Mouse (Mus musculus): ENCODE results near the gene Flvcr1. TPM values are rescaled to one million over a fixed set of nuclear protein-coding genes. Genes with fewer than 3 reads are reported as not detected.

Gene Flvcr1
- polyA plus RNA-seq, 1 experiment from 2014 or later = 10.5 TPM

GRCm38 (mm10) chr1:190962760-190963159, 63.2 kb downstream of the Flvcr1 start:
- peaks cover 4% of the 10 kb centered on the region; the same call in 1 of the 2 replicates for H3K36me3 ChIP-seq (replicated peaks; ENCODE audit: control insufficient read depth, insufficient read depth, low read depth, low read length)

GRCm38 (mm10) chr1:190958821-190959220, 67.1 kb downstream of the Flvcr1 start:
- Histone ChIP-seq H3K4me1 (ENCODE audit: control insufficient read depth, insufficient read depth, low read length) (no peaks in the 10 kb centered on the region), H3K9me3 (replicated peaks; ENCODE audit: control insufficient read depth, low read length) (no peaks in the 10 kb centered on the region), H3K9ac (replicated peaks; ENCODE audit: low read length) (no peak overlapping the region), H3K27me3 (ENCODE audit: control insufficient read depth, insufficient read depth, low read length) (no peaks in the 10 kb centered on the region), H3K4me3 (ENCODE audit: low read depth, low read length) (no peak overlapping the region), H3K27ac (replicated peaks; ENCODE audit: low read depth, low read length) (no peak overlapping the region), H3K4me2 (ENCODE audit: low read depth, low read length) (no peak overlapping the region), H3K36me3 (replicated peaks; ENCODE audit: control insufficient read depth, insufficient read depth, low read depth, low read length) (peaks cover 4% of the 10 kb centered on the region)
- DNase-seq (ENCODE audit: low spot score) = no peak
- no peak for ATAC-seq (replicated peaks; ENCODE audit: insufficient number of reproducible peaks, low FRiP score, low TSS enrichment, low read depth)
- WGBS = 87% methylated on average over 5 of the region's 5 CpGs

More at GRCm38 (mm10) chr1:190962760-190963159, 63.2 kb downstream of the Flvcr1 start:
- Histone ChIP-seq H3K4me3 (ENCODE audit: low read depth, low read length) (no peak overlapping the region), H3K27me3 (ENCODE audit: control insufficient read depth, insufficient read depth, low read length) (no peaks in the 10 kb centered on the region), H3K4me2 (ENCODE audit: low read depth, low read length) (no peak overlapping the region), H3K9me3 (replicated peaks; ENCODE audit: control insufficient read depth, low read length) (no peaks in the 10 kb centered on the region), H3K9ac (replicated peaks; ENCODE audit: low read length) (no peak overlapping the region), H3K4me1 (ENCODE audit: control insufficient read depth, insufficient read depth, low read length) (no peaks in the 10 kb centered on the region), H3K27ac (replicated peaks; ENCODE audit: low read depth, low read length) (no peak overlapping the region)
- no peak for DNase-seq (ENCODE audit: low spot score)
- WGBS = 95% methylated on average over 3 of the region's 3 CpGs
- ATAC-seq (replicated peaks; ENCODE audit: insufficient number of reproducible peaks, low FRiP score, low TSS enrichment, low read depth) = peak; percentile 54; the same call in 1 of the 2 replicates

Other genes with a start within 250 kb of the Flvcr1 start
- gene Rps6kc1, start 114.4 kb downstream of the Flvcr1 start, polyA plus RNA-seq (2014; fragmentation: Nextera tagmentation; extraction: Ambion mirVana) = 15.0 and 17.6 TPM in 2 replicates
- 53.6 and 57.7 TPM in 2 replicates for gene Angel2, start 101.0 kb downstream of the Flvcr1 start, polyA plus RNA-seq (2014; fragmentation: Nextera tagmentation; extraction: Ambion mirVana)
- gene Vash2, start 46.9 kb downstream of the Flvcr1 start, polyA plus RNA-seq (2014; fragmentation: Nextera tagmentation; extraction: Ambion mirVana) = 80.6 and 88.3 TPM in 2 replicates
- not detected in 2 replicates for gene Spata45, start 10.5 kb upstream of the Flvcr1 start, polyA plus RNA-seq (2014; fragmentation: Nextera tagmentation; extraction: Ambion mirVana)
- 11.9 and 12.0 TPM in 2 replicates for gene Tatdn3, start 36.8 kb upstream of the Flvcr1 start, polyA plus RNA-seq (2014; fragmentation: Nextera tagmentation; extraction: Ambion mirVana)
- gene Nsl1, start 36.9 kb upstream of the Flvcr1 start, polyA plus RNA-seq (2014; fragmentation: Nextera tagmentation; extraction: Ambion mirVana) = 23.4 and 25.1 TPM in 2 replicates
- gene Batf3, start 71.7 kb upstream of the Flvcr1 start, polyA plus RNA-seq (2014; fragmentation: Nextera tagmentation; extraction: Ambion mirVana) = 9.8 and 11.9 TPM in 2 replicates
- not detected in 2 replicates for gene Fam71a, start 138.7 kb upstream of the Flvcr1 start, polyA plus RNA-seq (2014; fragmentation: Nextera tagmentation; extraction: Ambion mirVana)
- gene Atf3, start 191.9 kb upstream of the Flvcr1 start, polyA plus RNA-seq (2014; fragmentation: Nextera tagmentation; extraction: Ambion mirVana) = 2.1 and 2.4 TPM in 2 replicates